Mouse (Mus musculus) testis, adult 2 months (tissue): ENCODE measurements at regions not wholly inside any gene's neighbourhood (a gene's known extent, or its start where the extent isn't known, plus 50 kb on each side); places are given as distances from the start of the nearest gene placed in this dataset.

Experiments used
- H3K27ac ChIP-seq: fragments of 200-500 bp; 2 replicates; pipeline ENCODE4 v1.5.1; 2012; ENCODE audit warnings: low read depth, low read length; ENCODE audit not compliant: control insufficient read depth, insufficient read depth
- H3K27me3 ChIP-seq: fragments of 200-500 bp; 2 replicates; pipeline ENCODE4 v1.6.1; 2012; ENCODE audit warnings: mild to moderate bottlenecking, low read length, moderate library complexity; ENCODE audit not compliant: control insufficient read depth, insufficient read depth
- H3K36me3 ChIP-seq: fragments of 200-500 bp; 2 replicates; pipeline ENCODE4 v1.6.1; 2012; ENCODE audit warnings: mild to moderate bottlenecking, low read length; ENCODE audit not compliant: control insufficient read depth, insufficient read depth
- H3K4me1 ChIP-seq: fragments of 200-500 bp; 2 replicates; pipeline ENCODE4 v1.6.1; 2012; ENCODE audit warnings: low read length; ENCODE audit not compliant: control insufficient read depth, insufficient read depth
- H3K4me3 ChIP-seq: fragments of 200-500 bp; 2 replicates; pipeline ENCODE4 v1.5.1; 2012; ENCODE audit warnings: low read depth, mild to moderate bottlenecking, low read length, moderate library complexity, mixed read lengths; ENCODE audit not compliant: control insufficient read depth
- CTCF ChIP-seq: fragments of 200-500 bp; IDR thresholded peaks from 2 replicates; pipeline ENCODE4 v1.5.1; 2012; ENCODE audit warnings: low read depth, mild to moderate bottlenecking, inconsistent platforms, low read length, moderate library complexity; ENCODE audit not compliant: control insufficient read depth, insufficient read depth, insufficient replicate concordance
- POLR2A ChIP-seq: fragments of 200-500 bp; IDR thresholded peaks from 2 replicates; pipeline ENCODE4 v1.6.1; 2012; ENCODE audit warnings: low read depth, mild to moderate bottlenecking, inconsistent platforms, low read length, moderate library complexity; ENCODE audit not compliant: control insufficient read depth

DNA sequence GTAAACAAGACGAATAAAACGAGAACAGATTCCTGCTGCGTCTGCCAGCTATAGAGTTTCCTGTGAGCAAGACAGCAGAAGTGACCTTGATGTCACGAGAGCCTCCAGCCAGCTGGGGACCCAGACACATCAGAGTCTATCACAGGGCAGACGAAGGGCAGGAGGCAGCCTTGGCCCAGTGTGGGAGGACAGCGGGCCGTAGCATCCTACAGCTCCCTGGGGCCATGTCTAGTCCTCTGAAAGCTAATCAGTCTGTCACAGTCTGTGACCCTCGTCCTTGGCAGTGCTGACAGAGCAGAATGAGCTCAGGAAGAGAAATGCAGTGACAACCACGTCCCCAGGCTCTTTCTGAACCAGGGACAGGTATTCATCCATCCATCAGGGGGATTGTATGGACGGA, 187.7 kb downstream of the Rpap3 start:
- no peak for TF ChIP-seq POLR2A
- TF ChIP-seq CTCF, result no peak
- H3K4me3 ChIP-seq, result no peak overlapping the region

DNA sequence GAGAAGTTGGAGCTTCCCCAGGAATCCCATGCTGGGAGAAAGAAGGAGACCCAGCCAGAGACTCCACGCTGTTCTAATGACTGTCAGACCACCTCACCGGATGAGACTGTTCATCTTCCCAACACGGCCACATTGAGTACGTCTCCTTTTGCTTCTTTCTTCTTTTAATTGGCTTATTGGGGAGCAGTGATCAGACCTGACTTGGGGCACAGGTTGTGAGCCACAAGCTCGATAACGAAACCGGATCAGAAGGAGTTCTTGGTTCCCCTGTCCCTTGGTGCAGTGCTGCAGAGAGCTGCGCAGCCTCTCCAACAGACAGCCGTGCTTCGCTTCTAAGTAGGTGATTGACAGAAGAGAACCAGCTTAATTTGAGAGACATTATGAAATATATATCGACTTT, 188.4 kb downstream of the Rpap3 start:
- Histone ChIP-seq H3K4me1 (peaks cover 2% of the 10 kb centered on the region; the same call in 1 of the 2 replicates), H3K36me3 (no peaks in the 10 kb centered on the region), H3K27me3 (no peaks in the 10 kb centered on the region), H3K4me3 (no peak overlapping the region), H3K27ac (no peak overlapping the region)
- TF ChIP-seq CTCF (no peak), POLR2A (no peak)

More for the DNA sequence above, 187.7 kb downstream of the Rpap3 start:
- Histone ChIP-seq H3K27ac (no peak overlapping the region), H3K36me3 (no peaks in the 10 kb centered on the region), H3K4me1 (peaks cover 2% of the 10 kb centered on the region; the same call in 1 of the 2 replicates), H3K27me3 (no peaks in the 10 kb centered on the region)

DNA sequence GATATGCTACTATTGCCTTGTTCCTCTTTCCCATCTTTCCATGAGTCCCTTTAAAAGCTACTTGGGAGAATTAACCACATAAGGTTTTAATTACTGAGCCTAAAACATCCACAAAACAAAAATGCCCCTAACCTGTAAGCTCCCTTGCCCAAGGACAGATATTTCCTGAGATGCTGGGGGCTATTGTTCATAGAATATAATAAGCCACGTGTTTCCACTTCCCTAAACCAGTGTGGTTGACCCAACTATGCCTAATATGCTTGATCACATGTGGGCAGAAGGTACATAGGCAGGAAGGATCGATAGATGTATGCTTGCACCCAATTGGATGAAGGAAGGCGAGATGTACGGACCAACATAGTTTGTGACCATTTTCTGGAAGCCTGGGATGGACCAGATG, 189.9 kb downstream of the Rpap3 start:
- Histone ChIP-seq H3K27ac (no peak overlapping the region), H3K4me1 (peaks cover 2% of the 10 kb centered on the region; the same call in 1 of the 2 replicates), H3K36me3 (no peaks in the 10 kb centered on the region), H3K27me3 (no peaks in the 10 kb centered on the region), H3K4me3 (no peak overlapping the region)
- TF ChIP-seq CTCF (no peak), POLR2A (no peak)

DNA sequence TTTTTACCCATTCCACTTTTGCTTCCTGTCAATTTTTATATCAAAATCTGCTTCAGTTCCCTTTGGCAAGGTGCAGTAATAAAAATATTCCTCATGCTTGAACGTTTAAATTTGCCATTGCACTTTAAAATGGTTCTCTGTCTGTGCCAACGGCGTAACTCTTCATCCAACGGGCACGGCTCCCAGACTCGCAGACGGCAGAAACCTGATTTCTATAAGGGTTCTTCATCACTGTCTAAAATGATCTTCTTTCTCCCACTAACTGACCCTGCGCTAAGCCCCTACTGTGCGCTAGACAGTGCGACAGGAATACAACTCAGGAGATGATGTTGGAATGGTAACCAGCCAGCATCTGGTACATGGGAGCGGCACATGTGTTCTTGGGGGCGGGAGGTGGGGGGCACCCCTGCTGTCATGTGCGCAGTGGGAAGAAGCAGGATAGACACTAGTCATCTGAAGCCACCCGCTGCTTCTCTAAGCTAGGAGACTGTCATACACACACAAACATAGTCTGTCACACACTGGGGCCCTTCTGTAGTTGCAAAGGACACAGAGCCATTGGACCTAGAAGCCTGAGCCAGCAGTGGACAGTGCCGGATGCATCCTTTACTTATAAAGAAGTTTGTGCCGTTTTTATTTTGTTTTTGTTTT, 197.8 kb downstream of the Rpap3 start:
- Histone ChIP-seq H3K4me1 (peaks cover 3% of the 10 kb centered on the region; the same call in 1 of the 2 replicates), H3K4me3 (no peak overlapping the region), H3K27me3 (no peaks in the 10 kb centered on the region), H3K36me3 (no peaks in the 10 kb centered on the region), H3K27ac (no peak overlapping the region)
- TF ChIP-seq CTCF (no peak), POLR2A (no peak)

DNA sequence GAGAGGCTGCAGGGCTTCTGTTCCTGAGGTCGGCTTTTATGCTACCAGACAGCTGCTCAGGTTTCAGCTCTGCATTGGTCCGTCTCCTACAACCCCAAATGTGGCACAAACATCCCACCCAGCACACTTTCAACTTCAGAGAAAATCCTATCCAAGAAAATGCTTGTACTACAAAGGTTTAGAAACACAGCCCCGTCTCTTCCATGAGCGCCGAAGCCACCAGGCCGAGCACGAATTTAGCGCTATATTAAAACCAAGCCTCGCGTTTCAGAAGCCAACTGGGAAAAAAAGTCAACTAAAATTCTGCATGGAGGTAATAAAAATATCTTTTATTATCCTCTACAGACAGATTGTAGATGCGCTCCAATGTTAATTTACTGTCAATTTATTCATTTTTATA, 198.4 kb downstream of the Rpap3 start:
- Histone ChIP-seq H3K27ac (no peak overlapping the region), H3K36me3 (no peaks in the 10 kb centered on the region), H3K4me3 (no peak overlapping the region), H3K27me3 (no peaks in the 10 kb centered on the region), H3K4me1 (peaks cover 3% of the 10 kb centered on the region; the same call in 1 of the 2 replicates)
- TF ChIP-seq CTCF (no peak), POLR2A (no peak)

DNA sequence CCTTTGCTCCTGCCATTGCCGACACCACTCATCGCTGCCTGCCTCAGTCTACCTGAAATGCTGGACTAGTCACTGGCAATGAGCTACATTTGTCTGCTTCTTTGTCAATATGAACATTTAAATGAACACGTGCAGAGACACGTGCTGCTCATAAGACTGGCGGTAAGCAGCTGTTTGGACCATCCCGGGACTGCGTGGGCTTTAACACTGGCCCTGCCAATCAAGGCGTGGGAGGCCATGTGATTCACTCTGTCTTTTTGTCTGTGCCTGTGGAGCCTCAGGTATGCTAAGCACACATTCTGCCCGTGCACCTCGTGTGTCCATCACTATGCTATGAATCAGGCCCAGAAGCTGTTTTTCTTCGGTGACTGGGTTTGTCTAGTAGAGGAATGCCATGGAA, 199.9 kb downstream of the Rpap3 start:
- TF ChIP-seq CTCF (no peak), POLR2A (no peak)
- H3K27me3 ChIP-seq, result no peaks in the 10 kb centered on the region
- no peak overlapping the region for H3K4me3 ChIP-seq
- peaks cover 3% of the 10 kb centered on the region; the same call in 1 of the 2 replicates for H3K4me1 ChIP-seq
- no peak overlapping the region for H3K27ac ChIP-seq
- H3K36me3 ChIP-seq, result no peaks in the 10 kb centered on the region

DNA sequence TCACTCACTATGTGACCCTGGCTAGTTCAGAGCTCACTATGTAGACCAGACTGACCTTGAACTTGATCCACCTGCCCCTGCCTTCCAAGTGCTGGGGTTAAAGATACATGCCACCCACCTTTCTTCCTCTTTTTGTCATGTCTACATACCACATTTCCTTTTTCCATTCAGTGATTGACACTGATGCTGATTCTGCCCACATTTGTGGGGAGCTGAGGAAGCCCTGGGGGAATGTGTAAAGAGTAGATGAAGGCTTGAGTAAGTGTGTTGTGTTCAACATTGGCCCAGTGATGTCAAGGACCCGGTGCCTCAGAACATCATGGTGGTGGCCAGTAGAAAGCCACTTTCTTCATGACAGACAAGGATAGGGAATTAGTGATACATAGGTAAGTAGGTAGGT, 201.3 kb downstream of the Rpap3 start:
- Histone ChIP-seq H3K27me3 (no peaks in the 10 kb centered on the region), H3K36me3 (no peaks in the 10 kb centered on the region), H3K27ac (no peak overlapping the region), H3K4me3 (no peak overlapping the region), H3K4me1 (peaks cover 6% of the 10 kb centered on the region; the same call in 1 of the 2 replicates)
- TF ChIP-seq POLR2A (no peak), CTCF (no peak)

DNA sequence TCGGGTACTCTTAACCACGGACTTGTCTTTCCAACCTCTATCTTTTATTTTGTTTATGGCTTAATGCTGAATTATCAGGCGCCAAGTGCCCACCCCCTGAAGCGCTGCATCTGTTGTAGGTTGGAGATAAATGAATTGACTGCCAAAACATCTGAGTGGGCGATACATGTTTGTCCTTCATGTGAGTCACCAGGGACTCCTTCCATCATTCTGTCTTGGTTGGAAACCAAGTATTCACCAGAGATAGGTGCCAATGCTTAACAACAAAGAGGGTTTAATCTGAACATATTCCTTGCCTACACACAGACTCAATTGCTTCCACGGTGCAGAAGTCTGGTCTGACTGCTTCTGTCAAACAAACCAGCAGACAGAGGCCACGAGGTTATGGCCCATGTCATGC, 203.6 kb downstream of the Rpap3 start:
- Histone ChIP-seq H3K27me3 (no peaks in the 10 kb centered on the region), H3K27ac (no peak overlapping the region), H3K4me3 (no peak overlapping the region), H3K4me1 (peaks cover 5% of the 10 kb centered on the region; the same call in 1 of the 2 replicates), H3K36me3 (no peaks in the 10 kb centered on the region)
- TF ChIP-seq CTCF, result no peak
- TF ChIP-seq POLR2A, result no peak
